Mouse (Mus musculus) heart, embryonic 11.5 days (tissue): Measurements from ENCODE around the gene Gm49378. TPM values are rescaled to one million over a fixed set of nuclear protein-coding genes. Genes with fewer than 3 reads are reported as not detected.

Experiments used
- polyA plus RNA-seq: library from polyadenylated mRNA; unstranded; fragments of >200 nt; fragmentation: Nextera tagmentation; extraction: Ambion mirVana; gene quantifications from 2 replicates; pipeline ENCODE4 v1.2.1, GENCODE M21; 2014

Gene Gm49378
- polyA plus RNA-seq, 1 experiment from 2014 or later: 4.2 TPM

Other genes starting within 250 kb of the Gm49378 start
- 22.0 and 44.5 TPM in 2 replicates for gene Dhrs4, start 159.1 kb downstream of the Gm49378 start, polyA plus RNA-seq
- gene Carmil3, start 147.2 kb downstream of the Gm49378 start, polyA plus RNA-seq: 2.2 TPM in 2 replicates
- 0.32 and 0.43 TPM in 2 replicates for gene Cpne6, start 127.5 kb downstream of the Gm49378 start, polyA plus RNA-seq
- gene Nrl, start 112.9 kb downstream of the Gm49378 start, polyA plus RNA-seq: not detected in 2 replicates
- gene Pck2, start 97.6 kb downstream of the Gm49378 start, polyA plus RNA-seq: 28.0 and 33.0 TPM in 2 replicates
- 61.3 and 71.1 TPM in 2 replicates for gene Dcaf11, start 77.9 kb downstream of the Gm49378 start, polyA plus RNA-seq
- gene A730061H03Rik, start 77.5 kb downstream of the Gm49378 start, polyA plus RNA-seq: 1.0 and 1.3 TPM in 2 replicates
- 107 and 108 TPM in 2 replicates for gene Fitm1, start 62.3 kb downstream of the Gm49378 start, polyA plus RNA-seq
- gene Psme1, start 59.8 kb downstream of the Gm49378 start, polyA plus RNA-seq: 223 and 235 TPM in 2 replicates
- gene Emc9, start 52.6 kb downstream of the Gm49378 start, polyA plus RNA-seq: 18.7 and 20.0 TPM in 2 replicates
- gene Psme2, start 46.8 kb downstream of the Gm49378 start, polyA plus RNA-seq: 222 and 223 TPM in 2 replicates
- gene Rnf31, start 46.2 kb downstream of the Gm49378 start, polyA plus RNA-seq: 11.2 and 13.0 TPM in 2 replicates
- gene Irf9, start 34.3 kb downstream of the Gm49378 start, polyA plus RNA-seq: 6.4 and 7.5 TPM in 2 replicates
- 8.8 and 14.1 TPM in 2 replicates for gene Rec8, start 19.9 kb downstream of the Gm49378 start, polyA plus RNA-seq
- gene Ipo4, start 1.9 kb downstream of the Gm49378 start, polyA plus RNA-seq: 70.1 and 81.7 TPM in 2 replicates
- gene Tm9sf1, start 5.9 kb upstream of the Gm49378 start, polyA plus RNA-seq: 78.7 and 86.9 TPM in 2 replicates
- 0.63 TPM in 2 replicates for gene Tssk4, start 12.3 kb upstream of the Gm49378 start, polyA plus RNA-seq
- gene Mdp1, start 22.6 kb upstream of the Gm49378 start, polyA plus RNA-seq: 72.0 and 74.2 TPM in 2 replicates
- 41.3 and 43.3 TPM in 2 replicates for gene Gmpr2, start 34.0 kb upstream of the Gm49378 start, polyA plus RNA-seq
- gene Nedd8, start 34.2 kb upstream of the Gm49378 start, polyA plus RNA-seq: 512 and 535 TPM in 2 replicates
- 39.6 and 42.3 TPM in 2 replicates for gene Tinf2, start 43.9 kb upstream of the Gm49378 start, polyA plus RNA-seq
- 0.13 and 0.30 TPM in 2 replicates for gene Tgm1, start 76.0 kb upstream of the Gm49378 start, polyA plus RNA-seq
- 19.1 and 19.7 TPM in 2 replicates for gene Rabggta, start 84.4 kb upstream of the Gm49378 start, polyA plus RNA-seq
- 56.4 and 60.3 TPM in 2 replicates for gene Dhrs1, start 107.8 kb upstream of the Gm49378 start, polyA plus RNA-seq
- gene Nop9, start 107.8 kb upstream of the Gm49378 start, polyA plus RNA-seq: 25.1 and 26.3 TPM in 2 replicates
- gene Cideb, start 120.6 kb upstream of the Gm49378 start, polyA plus RNA-seq: 1.4 and 1.7 TPM in 2 replicates
- 0.16 and 1.0 TPM in 2 replicates for gene Ltb4r2, start 123.5 kb upstream of the Gm49378 start, polyA plus RNA-seq
- gene Ltb4r1, start 128.1 kb upstream of the Gm49378 start, polyA plus RNA-seq: 0.11 and 0.21 TPM in 2 replicates
- gene Adcy4, start 146.2 kb upstream of the Gm49378 start, polyA plus RNA-seq: 13.2 and 19.7 TPM in 2 replicates
- gene Ripk3, start 151.0 kb upstream of the Gm49378 start, polyA plus RNA-seq: 19.6 and 19.8 TPM in 2 replicates
- gene Nfatc4, start 185.2 kb upstream of the Gm49378 start, polyA plus RNA-seq: 15.5 and 16.9 TPM in 2 replicates
- gene Nynrin, start 216.1 kb upstream of the Gm49378 start, polyA plus RNA-seq: 12.5 and 20.3 TPM in 2 replicates
- gene Cbln3, start 246.5 kb upstream of the Gm49378 start, polyA plus RNA-seq: 0.30 and 0.42 TPM in 2 replicates
- gene Khnyn, start 247.1 kb upstream of the Gm49378 start, polyA plus RNA-seq: 6.0 and 8.9 TPM in 2 replicates